Mouse (Mus musculus) hindbrain, embryonic 12.5 days (tissue): ENCODE data around the gene Cpne1. TPM values are rescaled to one million over a fixed set of nuclear protein-coding genes. Genes with fewer than 3 reads are reported as not detected.

ENCODE experiments used
- polyA plus RNA-seq: library from polyadenylated mRNA; unstranded; fragments of >200 nt; fragmentation: Nextera tagmentation; extraction: Ambion mirVana; gene quantifications from 2 replicates; pipeline ENCODE4 v1.2.1, GENCODE M21; 2016

The Cpne1 gene
- polyA plus RNA-seq, 1 experiment from 2014 or later: 52.2 TPM

Other genes with a start within 250 kb of the Cpne1 start
- 65.5 and 70.0 TPM in 2 replicates for gene Uqcc1, start 181.7 kb downstream of the Cpne1 start, polyA plus RNA-seq
- gene Gm15557, start 171.2 kb downstream of the Cpne1 start, polyA plus RNA-seq: not detected in 2 replicates
- gene Gdf5, start 166.6 kb downstream of the Cpne1 start, polyA plus RNA-seq: 3.6 and 3.8 TPM in 2 replicates
- gene Cep250, start 155.5 kb downstream of the Cpne1 start, polyA plus RNA-seq: 26.9 and 27.7 TPM in 2 replicates
- gene 6430550D23Rik, start 104.0 kb downstream of the Cpne1 start, polyA plus RNA-seq: 1.7 and 2.4 TPM in 2 replicates
- 230 and 257 TPM in 2 replicates for gene Ergic3, start 103.9 kb downstream of the Cpne1 start, polyA plus RNA-seq
- 0.37 TPM in 1 of 2 replicates, not detected in the other for gene Fer1l4, start 59.0 kb downstream of the Cpne1 start, polyA plus RNA-seq
- gene Spag4, start 46.8 kb downstream of the Cpne1 start, polyA plus RNA-seq: 7.5 and 7.9 TPM in 2 replicates
- gene Rbm12, start within 50 bp of the Cpne1 start, polyA plus RNA-seq: 38.9 and 39.9 TPM in 2 replicates
- 20.9 and 34.5 TPM in 2 replicates for gene Gm28036, start 15.1 kb upstream of the Cpne1 start, polyA plus RNA-seq
- 363 and 435 TPM in 2 replicates for gene Romo1, start 32.1 kb upstream of the Cpne1 start, polyA plus RNA-seq
- 29.2 and 29.7 TPM in 2 replicates for gene Nfs1, start 32.2 kb upstream of the Cpne1 start, polyA plus RNA-seq
- 659 and 670 TPM in 2 replicates for gene Rbm39, start 68.3 kb upstream of the Cpne1 start, polyA plus RNA-seq
- 95.7 and 97.2 TPM in 2 replicates for gene Phf20, start 84.5 kb upstream of the Cpne1 start, polyA plus RNA-seq
- gene Cnbd2, start 200.3 kb upstream of the Cpne1 start, polyA plus RNA-seq: 6.4 and 6.7 TPM in 2 replicates
- gene Scand1, start 200.7 kb upstream of the Cpne1 start, polyA plus RNA-seq: 121 and 126 TPM in 2 replicates